Mouse (Mus musculus) gastrocnemius, adult 2 months (tissue): ENCODE results near the gene Tnr. TPM values are rescaled to one million over a fixed set of nuclear protein-coding genes. Genes with fewer than 3 reads are reported as not detected.

ENCODE experiments used
- DNase-seq: peaks from one replicate; pipeline ENCODE4 v3.0.0; 2022
- H3K27ac ChIP-seq: fragments of 200-600 bp; 2 replicates; pipeline ENCODE4 v1.8.1; 2022; ENCODE audit warnings: mild to moderate bottlenecking
- H3K4me3 ChIP-seq: fragments of 200-600 bp; 2 replicates; pipeline ENCODE4 v1.8.1; 2022; ENCODE audit warnings: mild to moderate bottlenecking, moderate library complexity
- CTCF ChIP-seq: fragments of 200-600 bp; IDR thresholded peaks from 2 replicates; pipeline ENCODE4 v1.8.1; 2022; ENCODE audit warnings: antibody characterized with exemption, mild to moderate bottlenecking, moderate library complexity
- intact Hi-C: fragments of 180-260 bp; cut with DNase I; formaldehyde crosslinking; loops from one replicate; pipeline ENCODE4 v1.15.1; 2025
- total RNA-seq, 2 experiments: library from RNA; stranded (reverse); gene quantifications; 2 replicates each; pipeline ENCODE4 v1.2.3; 2021

Gene Tnr
- total RNA-seq, 2 experiments from 2014 or later, result not detected

DNA sequence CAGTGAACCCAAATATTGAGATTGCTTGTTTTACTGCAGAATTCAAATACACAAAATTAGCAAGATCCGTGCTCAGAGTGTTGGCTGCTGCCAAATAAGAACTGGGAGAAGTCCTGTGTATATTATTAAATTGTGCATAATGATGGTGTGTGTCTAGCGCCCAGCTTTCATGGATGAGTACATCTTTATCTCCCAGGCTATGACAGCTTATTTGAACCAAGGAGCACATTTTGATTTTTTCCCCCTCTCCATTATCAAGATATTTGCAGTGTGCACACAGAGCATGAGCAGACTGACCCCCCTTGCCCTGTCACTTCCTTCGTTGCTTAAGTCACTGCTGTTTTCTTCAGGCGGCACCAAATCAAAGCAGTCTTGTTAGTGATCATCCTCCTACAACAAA is 278.2 kb downstream of the Tnr start:
- no peak for TF ChIP-seq CTCF
- Histone ChIP-seq H3K27ac (no peak overlapping the region), H3K4me3 (no peak overlapping the region)
- no peak for DNase-seq
- intact Hi-C loops, result no loop called here

DNA sequence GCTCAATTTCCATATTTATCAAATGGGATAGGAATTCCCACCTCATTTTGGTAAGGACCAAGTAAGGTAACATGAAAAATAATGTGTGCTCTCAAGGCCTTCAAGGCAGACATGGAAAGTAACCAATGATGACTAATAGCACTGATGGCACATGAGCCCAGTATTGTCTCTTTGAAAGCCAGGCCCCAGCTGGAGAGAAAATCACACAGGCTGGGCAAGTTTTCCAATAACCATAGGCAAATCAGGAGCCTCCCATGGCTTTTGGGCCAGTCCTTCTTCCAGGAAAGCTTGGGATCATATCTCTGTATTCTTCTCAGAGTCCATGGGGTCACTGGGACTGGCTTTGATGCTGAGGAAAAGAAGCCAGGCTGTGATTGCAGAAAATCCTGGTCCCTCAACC is 280.1 kb downstream of the Tnr start:
- TF ChIP-seq CTCF, result no peak

DNA sequence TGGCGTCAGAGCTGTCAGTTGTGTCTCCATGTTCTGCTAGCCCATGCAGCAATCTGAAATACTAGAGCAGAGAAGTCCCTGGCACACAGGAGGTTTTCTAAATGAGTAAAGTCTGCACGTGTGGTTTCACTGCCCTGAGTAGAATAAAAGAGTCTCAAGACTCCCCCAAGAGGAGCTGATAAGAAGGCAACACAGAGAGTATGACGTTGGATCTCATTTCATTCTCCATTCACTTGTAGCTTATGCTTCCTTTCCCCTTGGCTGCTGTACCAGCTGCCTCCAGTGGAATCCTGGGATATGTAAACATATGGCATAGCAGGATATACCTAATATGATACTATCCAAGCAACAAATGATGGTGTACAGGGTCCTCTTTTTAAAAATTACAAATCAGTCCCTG is 285.9 kb downstream of the Tnr start:
- no peak for TF ChIP-seq CTCF

More for the DNA sequence above, 280.1 kb downstream of the Tnr start:
- no peak overlapping the region for H3K27ac ChIP-seq
- H3K4me3 ChIP-seq, result no peak overlapping the region
- intact Hi-C loops, result no loop called here
- DNase-seq, result no peak

DNA sequence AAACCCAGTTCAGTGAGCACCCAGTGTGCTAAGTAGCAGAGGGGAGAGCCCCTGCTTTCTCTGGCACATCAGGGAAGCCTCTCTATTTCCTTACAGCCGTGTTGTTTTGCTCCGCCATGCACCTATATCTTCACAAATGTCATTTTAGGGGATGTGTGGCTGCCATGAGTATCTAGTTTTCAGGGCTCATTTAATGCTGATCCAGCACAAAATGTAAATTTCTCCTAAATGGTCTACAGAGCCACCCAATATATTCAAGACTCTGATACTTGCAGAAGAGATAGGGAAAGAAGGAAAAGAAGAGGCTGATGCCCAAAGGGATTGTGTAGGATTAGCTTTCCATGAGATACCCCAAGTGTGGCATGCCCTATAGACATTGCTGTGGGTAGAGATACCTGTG is 288.2 kb downstream of the Tnr start:
- no peak for TF ChIP-seq CTCF
- no peak for DNase-seq
- intact Hi-C loops, result no loop called here
- no peak overlapping the region for H3K4me3 ChIP-seq
- no peak overlapping the region for H3K27ac ChIP-seq

More for the DNA sequence above, 285.9 kb downstream of the Tnr start:
- Histone ChIP-seq H3K27ac (no peak overlapping the region), H3K4me3 (no peak overlapping the region)
- intact Hi-C loops, result no loop called here
- DNase-seq, result no peak

DNA sequence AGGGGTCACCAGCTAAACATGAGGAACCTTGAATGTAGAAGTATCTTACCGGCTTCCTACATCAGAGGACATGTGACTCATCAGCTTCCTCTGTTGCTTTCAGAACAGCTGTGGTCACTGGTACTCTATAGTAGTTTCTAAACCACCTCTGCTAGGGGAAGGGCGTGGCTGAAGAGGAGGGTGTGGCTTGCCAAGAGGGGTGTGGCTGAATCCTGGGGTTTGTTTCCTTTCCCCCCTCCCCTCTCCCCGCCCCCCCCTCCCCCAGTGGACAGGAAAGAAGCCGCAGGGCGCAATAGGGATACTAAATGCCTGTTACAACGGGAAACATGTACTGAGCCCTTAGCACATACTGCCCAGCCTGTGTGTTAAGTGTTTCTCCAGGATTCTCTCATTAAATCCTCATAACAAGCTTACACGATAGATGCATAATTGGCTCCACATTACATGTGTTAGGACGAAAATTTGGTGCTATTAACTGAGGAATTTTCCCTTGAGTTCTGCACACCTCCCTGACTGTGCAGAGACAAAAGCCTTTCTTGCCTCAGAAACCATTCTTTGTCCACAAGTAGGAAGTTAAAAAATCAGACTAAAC is 289.3 kb downstream of the Tnr start:
- intact Hi-C loops, result no loop called here
- no peak overlapping the region for H3K4me3 ChIP-seq
- peak; percentile 23 for DNase-seq

DNA sequence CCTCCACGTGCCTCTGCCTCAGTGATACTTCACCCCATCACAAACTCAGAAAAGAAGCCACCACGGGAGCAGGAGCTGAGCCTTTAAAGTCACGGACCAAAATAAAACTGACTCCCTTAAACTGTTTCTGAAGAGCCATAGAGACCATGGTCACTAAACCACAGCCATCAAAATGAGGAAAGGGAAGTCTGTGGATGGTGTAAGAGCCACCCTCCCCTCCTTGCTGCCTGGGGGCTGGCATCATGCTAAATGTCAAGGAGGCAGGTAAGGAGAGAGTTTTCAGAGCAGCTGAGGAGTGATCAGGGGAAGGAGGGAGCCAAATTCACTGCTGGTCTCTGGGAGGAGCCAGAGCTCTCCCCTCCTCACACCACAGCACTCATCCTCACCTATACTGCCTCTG is 290.8 kb downstream of the Tnr start:
- intact Hi-C loops, result no loop called here
- no peak overlapping the region for H3K27ac ChIP-seq
- TF ChIP-seq CTCF, result no peak
- H3K4me3 ChIP-seq, result no peak overlapping the region
- no peak for DNase-seq

More for the DNA sequence above, 289.3 kb downstream of the Tnr start:
- no peak overlapping the region for H3K27ac ChIP-seq
- TF ChIP-seq CTCF, result no peak

DNA sequence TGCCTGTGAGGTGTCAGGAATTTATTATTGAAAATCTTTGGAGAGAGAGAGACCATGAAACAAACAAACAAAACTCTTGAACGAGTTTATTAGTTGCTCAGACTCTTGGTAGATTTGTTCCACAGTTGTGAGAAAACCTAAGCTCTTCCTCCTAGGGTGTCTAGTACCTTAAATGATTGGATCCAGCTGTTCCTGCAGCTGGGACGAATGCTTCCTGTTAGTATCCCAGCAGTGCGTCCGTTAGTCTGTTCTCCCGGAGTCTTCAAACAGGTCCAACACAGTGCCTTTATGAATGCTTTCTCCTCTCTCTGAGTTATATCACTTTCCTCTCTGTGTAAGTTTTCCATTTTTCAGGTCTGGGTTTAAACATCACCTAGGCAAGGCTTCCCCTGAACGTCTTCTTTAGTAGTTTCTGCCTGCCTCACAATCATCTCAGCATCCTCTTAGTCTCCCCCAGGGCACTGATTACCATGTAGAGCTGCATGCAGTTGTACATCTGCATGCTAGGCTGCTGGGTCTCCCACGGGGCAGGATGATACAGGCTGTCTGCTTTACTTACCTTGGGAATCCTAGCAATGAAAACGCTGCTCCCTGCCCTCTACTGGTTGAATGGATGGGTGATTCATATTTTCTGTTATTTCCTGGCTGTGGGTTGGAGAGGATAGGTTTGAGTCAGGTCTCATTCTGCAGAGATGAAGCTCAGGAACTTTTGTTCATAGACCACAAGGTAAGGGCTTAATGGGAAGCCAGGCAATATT is 293.2 kb downstream of the Tnr start:
- no peak for DNase-seq
- intact Hi-C loops, result no loop called here
- TF ChIP-seq CTCF, result peak; percentile 5; the same call in 1 of the 2 replicates
- Histone ChIP-seq H3K27ac (no peak overlapping the region), H3K4me3 (no peak overlapping the region)

DNA sequence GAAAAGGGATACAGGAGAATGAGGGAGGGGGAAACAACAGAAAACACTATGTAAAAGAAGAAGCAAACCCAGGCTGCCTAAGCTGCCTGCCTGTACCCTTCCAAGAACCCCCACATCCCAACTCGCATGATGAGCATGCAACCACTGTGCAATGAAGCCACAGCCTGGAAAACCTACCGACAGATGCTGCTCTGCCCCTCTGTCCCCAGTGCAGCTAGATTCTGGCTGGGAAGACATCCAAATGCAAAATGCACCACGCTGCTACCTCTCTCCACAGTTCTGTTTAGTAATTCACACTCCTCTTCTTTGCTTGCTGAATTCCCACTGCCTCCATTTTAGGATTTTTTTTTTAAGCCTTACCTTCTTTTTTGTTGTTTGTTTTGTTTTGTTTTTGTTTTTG is 295.9 kb downstream of the Tnr start:
- no peak for TF ChIP-seq CTCF
- Histone ChIP-seq H3K27ac (no peak overlapping the region), H3K4me3 (no peak overlapping the region)
- no peak for DNase-seq
- intact Hi-C loops, result no loop called here

DNA sequence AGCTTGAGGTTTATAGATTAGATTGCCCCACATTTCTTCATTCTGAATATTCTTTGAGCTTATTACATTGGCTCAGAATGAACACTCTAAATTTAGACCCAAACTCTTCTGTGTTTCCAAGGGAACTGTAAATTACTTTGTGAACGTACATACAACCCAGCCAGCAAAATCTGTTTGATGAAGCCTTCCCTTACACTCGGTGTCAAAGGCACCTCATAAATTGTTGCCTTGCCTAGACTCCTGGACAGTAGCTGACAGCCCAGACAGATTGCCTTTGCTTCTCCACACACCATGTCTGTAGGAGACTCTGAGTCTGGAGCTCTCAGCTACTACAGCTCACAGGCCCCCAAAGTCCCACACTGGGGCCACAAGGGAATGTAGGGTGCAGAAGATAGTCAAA is 298.8 kb downstream of the Tnr start:
- no peak overlapping the region for H3K27ac ChIP-seq
- TF ChIP-seq CTCF, result no peak
- intact Hi-C loops, result no loop called here
- DNase-seq, result no peak
- H3K4me3 ChIP-seq, result no peak overlapping the region

DNA sequence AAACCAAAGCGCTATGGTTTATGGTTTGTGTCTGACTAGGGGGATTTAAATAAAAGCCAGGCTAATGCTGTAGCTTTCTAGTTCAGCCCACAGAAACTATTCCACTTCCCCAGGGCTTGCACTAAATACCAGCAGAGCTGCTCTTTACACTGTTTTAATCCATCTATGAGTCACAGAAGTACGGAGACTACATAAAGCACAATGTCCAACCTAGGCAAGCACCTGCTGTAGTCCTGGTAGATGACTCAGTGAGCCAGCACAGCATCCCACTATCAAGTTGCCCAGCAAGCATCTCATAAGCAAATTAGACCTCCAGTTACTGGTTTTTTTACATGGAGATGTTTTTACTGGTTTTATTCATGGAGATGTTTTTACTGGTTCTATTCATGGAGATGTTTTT is 305.0 kb downstream of the Tnr start:
- Histone ChIP-seq H3K27ac (no peak overlapping the region), H3K4me3 (no peak overlapping the region)
- intact Hi-C loops, result no loop called here
- no peak for TF ChIP-seq CTCF
- no peak for DNase-seq

DNA sequence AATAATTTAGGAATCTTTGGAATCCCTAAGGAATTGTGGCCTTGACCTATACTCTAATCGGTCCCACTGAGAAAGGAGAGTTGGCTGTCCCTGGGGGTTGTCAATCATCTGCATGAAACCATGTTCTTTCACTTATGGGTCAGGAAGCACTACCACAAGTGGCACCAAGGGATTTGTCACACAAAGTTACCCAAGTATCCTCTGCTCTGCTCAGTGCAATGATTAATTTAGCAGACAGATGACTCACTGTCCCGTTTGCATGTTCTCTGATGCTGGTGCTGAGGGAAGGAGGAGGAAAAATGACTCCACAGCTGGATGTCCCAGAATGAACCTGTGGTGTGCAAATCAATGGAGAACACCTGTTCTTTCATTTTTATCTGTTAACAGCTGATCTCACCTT is 309.6 kb downstream of the Tnr start:
- intact Hi-C loops, result no loop called here
- TF ChIP-seq CTCF, result no peak
- H3K27ac ChIP-seq, result no peak overlapping the region
- no peak for DNase-seq
- H3K4me3 ChIP-seq, result no peak overlapping the region

DNA sequence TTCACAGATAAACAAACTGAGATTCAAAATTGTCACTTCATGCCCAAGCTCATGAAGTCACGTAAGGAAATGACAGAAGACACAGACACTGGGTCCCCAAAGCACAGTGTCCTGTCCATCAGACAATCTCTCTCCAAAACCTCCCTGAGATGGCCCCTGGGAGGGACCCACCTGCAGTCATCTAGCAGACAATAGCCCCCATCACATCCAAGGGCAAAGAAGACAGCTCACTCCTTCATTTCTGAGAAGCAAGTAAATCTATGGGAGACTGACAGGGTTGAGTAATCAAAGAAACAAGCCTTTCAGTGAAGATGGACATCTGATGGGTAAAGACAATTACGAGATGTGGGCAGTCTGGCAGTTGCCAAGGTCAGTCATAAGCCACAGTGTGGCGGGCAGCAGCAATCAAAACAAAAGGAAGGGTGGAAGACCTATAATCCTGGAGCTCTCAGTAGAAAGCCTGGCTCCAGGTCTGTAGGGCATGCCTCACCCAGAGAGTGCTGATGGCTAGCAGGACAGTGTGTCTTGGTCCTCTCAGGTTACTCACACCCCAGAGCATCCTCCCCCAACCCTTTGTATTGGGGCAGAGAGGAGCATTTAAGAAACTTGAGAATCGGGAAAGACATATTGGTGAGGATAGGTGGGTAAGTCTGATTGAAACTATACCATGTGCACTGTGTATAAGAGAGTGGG is 310.2 kb downstream of the Tnr start:
- Histone ChIP-seq H3K4me3 (no peak overlapping the region), H3K27ac (no peak overlapping the region)
- DNase-seq, result no peak
- no peak for TF ChIP-seq CTCF
- intact Hi-C loops, result no loop called here

DNA sequence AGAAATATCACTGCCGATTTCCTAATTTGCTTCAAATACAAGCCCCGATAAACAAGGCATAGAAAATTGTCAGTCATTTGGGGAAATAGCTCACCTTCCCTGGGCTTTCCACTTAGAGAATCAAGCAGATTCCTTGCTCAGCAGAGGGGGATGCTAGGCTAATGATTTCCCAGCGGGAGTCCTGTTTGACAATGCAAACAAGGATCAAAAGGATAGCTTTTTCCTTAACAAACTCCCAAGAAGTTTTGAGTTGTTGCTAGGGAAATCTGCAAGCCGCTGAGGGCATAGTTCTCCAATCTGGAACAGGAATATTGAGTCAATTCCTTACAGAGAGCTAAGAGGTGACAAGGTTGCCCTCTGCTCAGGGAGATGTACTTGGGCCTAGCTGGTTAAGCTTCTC is 311.6 kb downstream of the Tnr start:
- DNase-seq, result no peak
- TF ChIP-seq CTCF, result no peak
- H3K27ac ChIP-seq, result no peak overlapping the region
- H3K4me3 ChIP-seq, result no peak overlapping the region
- intact Hi-C loops, result no loop called here
